Mouse (Mus musculus) erythroblast, embryonic 14.5 days (primary cell): Measurements from ENCODE around the gene Aldh18a1. TPM values are rescaled to one million over a fixed set of nuclear protein-coding genes. Genes with fewer than 3 reads are reported as not detected.
"Not testable (repeated sequence)": the region's sequence is repeated elsewhere in the genome, so short reads cannot be mapped to it uniquely, and the experiment has no call there.

Experiments
- H3K27me3 ChIP-seq: 2 replicates; pipeline ENCODE4 v1.6.1; 2012; ENCODE audit warnings: inconsistent platforms; ENCODE audit not compliant: control insufficient read depth
- H3K36me3 ChIP-seq: 2 replicates; pipeline ENCODE4 v1.6.1; 2012; ENCODE audit warnings: mild to moderate bottlenecking, inconsistent platforms; ENCODE audit not compliant: control insufficient read depth
- H3K4me1 ChIP-seq: 2 replicates; pipeline ENCODE4 v1.6.1; 2012; ENCODE audit warnings: inconsistent platforms; ENCODE audit not compliant: control insufficient read depth
- H3K4me3 ChIP-seq: replicated peaks from 2 replicates; pipeline ENCODE3; 2012; ENCODE audit warnings: moderate library complexity, mild to moderate bottlenecking, inconsistent platforms
- H3K9me3 ChIP-seq: 2 replicates; pipeline ENCODE4 v1.6.1; 2012; ENCODE audit warnings: low read length, inconsistent platforms, mixed read lengths; ENCODE audit not compliant: control insufficient read depth
- GATA1 ChIP-seq: IDR thresholded peaks from 2 replicates; pipeline ENCODE4 v1.6.1; 2012; ENCODE audit warnings: low read length, inconsistent platforms, mixed read lengths
- TAL1 ChIP-seq: IDR thresholded peaks from 3 replicates; pipeline ENCODE4 v1.6.1; 2012; ENCODE audit warnings: low read length, inconsistent platforms, mixed read lengths
- polyA plus RNA-seq: library from polyadenylated mRNA; stranded (reverse); fragments of >175 nt; gene quantifications from 2 replicates; pipeline ENCODE4 v1.2.3, GENCODE M21; 2012

Aldh18a1 gene
- polyA plus RNA-seq, 1 experiment, result 0.48 TPM

- peaks cover 17% of the 10 kb centered on the region for H3K4me1 ChIP-seq
- peaks cover 7% of the 10 kb centered on the region for H3K27me3 ChIP-seq
- no peaks in the 10 kb centered on the region for H3K36me3 ChIP-seq
- TF ChIP-seq GATA1, result no peak
- TF ChIP-seq TAL1, result no peak
- no peaks in the 10 kb centered on the region for H3K9me3 ChIP-seq
- H3K4me3 ChIP-seq, result no peak overlapping the region
Observed at GRCm38 (mm10) chr19:40616021-40616420, 27.8 kb upstream of the Aldh18a1 start.

GRCm38 (mm10) chr19:40614811-40615210 lies 26.5 kb upstream of the Aldh18a1 start:
- Histone ChIP-seq H3K4me1 (peaks cover 20% of the 10 kb centered on the region), H3K27me3 (peaks cover 7% of the 10 kb centered on the region), H3K4me3 (no peak overlapping the region), H3K9me3 (no peaks in the 10 kb centered on the region), H3K36me3 (no peaks in the 10 kb centered on the region)
- no peak for TF ChIP-seq GATA1
- no peak for TF ChIP-seq TAL1

GRCm38 (mm10) chr19:40611830-40612506 lies 23.7 kb upstream of the Aldh18a1 start, which contains the start of the genes Tctn3 and Entpd1:
Gene Tctn3 (minus strand): TSS chr19:40612233.
Gene Entpd1 (plus strand): TSS chr19:40612366.
- no peaks in the 10 kb centered on the region for H3K9me3 ChIP-seq
- peaks cover 23% of the 10 kb centered on the region for H3K36me3 ChIP-seq
- H3K4me1 ChIP-seq, result peaks cover 20% of the 10 kb centered on the region
- peak within 1 kb of the TSS; percentile 75 for H3K4me3 ChIP-seq
- TF ChIP-seq GATA1 (no peak), TAL1 (no peak)
- H3K27me3 ChIP-seq, result peaks cover 7% of the 10 kb centered on the region

- TF ChIP-seq GATA1 (no peak), TAL1 (no peak)
- H3K9me3 ChIP-seq, result no peaks in the 10 kb centered on the region
- no peak overlapping the region for H3K4me3 ChIP-seq
- H3K36me3 ChIP-seq, result peaks cover 48% of the 10 kb centered on the region
- H3K4me1 ChIP-seq, result peaks cover 20% of the 10 kb centered on the region
- no peaks in the 10 kb centered on the region for H3K27me3 ChIP-seq
Observed at GRCm38 (mm10) chr19:40607676-40608075, 19.4 kb upstream of the Aldh18a1 start.

GRCm38 (mm10) chr19:40605189-40605588 lies 16.9 kb upstream of the Aldh18a1 start:
- Histone ChIP-seq H3K36me3 (peaks cover 49% of the 10 kb centered on the region), H3K4me3 (no peak overlapping the region), H3K27me3 (no peaks in the 10 kb centered on the region), H3K4me1 (peaks cover 2% of the 10 kb centered on the region), H3K9me3 (no peaks in the 10 kb centered on the region)
- TF ChIP-seq TAL1 (no peak), GATA1 (no peak)

- peaks cover 2% of the 10 kb centered on the region for H3K4me1 ChIP-seq
- TF ChIP-seq TAL1 (no peak), GATA1 (no peak)
- no peaks in the 10 kb centered on the region for H3K9me3 ChIP-seq
- no peak overlapping the region for H3K4me3 ChIP-seq
- no peaks in the 10 kb centered on the region for H3K27me3 ChIP-seq
- H3K36me3 ChIP-seq, result peaks cover 26% of the 10 kb centered on the region
Observed at GRCm38 (mm10) chr19:40601870-40602269, 13.6 kb upstream of the Aldh18a1 start.

GRCm38 (mm10) chr19:40600846-40601245 lies 12.6 kb upstream of the Aldh18a1 start:
- not testable (repeated sequence) for H3K27me3 ChIP-seq

GRCm38 (mm10) chr19:40595831-40596230 lies 7.6 kb upstream of the Aldh18a1 start:
- Histone ChIP-seq H3K36me3 (peaks cover 7% of the 10 kb centered on the region), H3K27me3 (no peaks in the 10 kb centered on the region), H3K4me1 (no peaks in the 10 kb centered on the region), H3K4me3 (no peak overlapping the region), H3K9me3 (no peaks in the 10 kb centered on the region)
- TF ChIP-seq GATA1, result no peak
- TF ChIP-seq TAL1, result no peak

More at GRCm38 (mm10) chr19:40600846-40601245, 12.6 kb upstream of the Aldh18a1 start:
- H3K4me1 ChIP-seq, H3K4me3 ChIP-seq, H3K9me3 ChIP-seq: not testable (repeated sequence)
- H3K36me3 ChIP-seq, result peaks cover 20% of the 10 kb centered on the region

GRCm38 (mm10) chr19:40595231-40595630 lies 7.0 kb upstream of the Aldh18a1 start:
- Histone ChIP-seq H3K4me1 (peaks cover 5% of the 10 kb centered on the region), H3K4me3 (no peak overlapping the region), H3K9me3 (no peaks in the 10 kb centered on the region), H3K27me3 (no peaks in the 10 kb centered on the region), H3K36me3 (peaks cover 7% of the 10 kb centered on the region)
- TF ChIP-seq TAL1, result no peak

- no peak for TF ChIP-seq TAL1
- no peak for TF ChIP-seq GATA1
- H3K9me3 ChIP-seq, result no peaks in the 10 kb centered on the region
- H3K4me3 ChIP-seq, result peak overlapping the region; percentile 90
- H3K27me3 ChIP-seq, result no peaks in the 10 kb centered on the region
- H3K4me1 ChIP-seq, result peaks cover 48% of the 10 kb centered on the region
- H3K36me3 ChIP-seq, result peaks cover 14% of the 10 kb centered on the region
Observed at GRCm38 (mm10) chr19:40589530-40589880, 1.2 kb upstream of the Aldh18a1 start.
